ENCODE assay signal across 21 mouse cellular contexts in genomic region chr16:30936012-30936461, GRCm38 (mm10).
A peak's percentile ranks its signal among the peaks of the same experiment; 100 is the strongest.
DNase-seq lines count a peak whose midpoint lies in the region; ATAC-seq lines count a peak whose summit lies in the region.
"Had no signal": no experiment of that assay in that cellular context is flagged by ENCODE, and none has a peak within 500 bp of the region (broad histone marks: within the 10 kb centered on the region; RNA-seq: fewer than 3 reads in every experiment).

No protein-coding gene starts in this region.

- H3K4me3 ChIP-seq in hindbrain, embryonic 10.5 days: no peak overlapping the region
- no peak overlapping the region for H3K4me3 ChIP-seq in hindbrain, embryonic 12.5 days
- H3K4me3 ChIP-seq in midbrain, embryonic 11.5 days (ENCODE audit: low read depth, low read length): no peak overlapping the region
- no peak overlapping the region for H3K4me3 ChIP-seq in midbrain, embryonic 15.5 days
- H3K4me3 ChIP-seq in limb, embryonic 10.5 days: no peak overlapping the region
- H3K4me3 ChIP-seq: embryonic facial prominence, embryonic 12.5 days; forebrain, embryonic 15.5 days; heart, embryonic 13.5 days had no signal

- H3K27ac ChIP-seq in hindbrain, embryonic 10.5 days: peak overlapping the region; percentile 45; the same call in 1 of the 2 replicates
- H3K27ac ChIP-seq in hindbrain, embryonic 12.5 days: no peak overlapping the region
- H3K27ac ChIP-seq in midbrain, embryonic 11.5 days (ENCODE audit: low read depth, low read length): no peak overlapping the region
- H3K27ac ChIP-seq in midbrain, embryonic 15.5 days: no peak overlapping the region
- peak overlapping the region; percentile 7; the same call in 1 of the 2 replicates for H3K27ac ChIP-seq in limb, embryonic 10.5 days
- H3K27ac ChIP-seq: embryonic facial prominence, embryonic 12.5 days; forebrain, embryonic 15.5 days; heart, embryonic 13.5 days; hindbrain, postnatal 0 days had no signal

- H3K4me2 ChIP-seq in hindbrain, embryonic 12.5 days (replicated peaks): no peak overlapping the region
- no peak overlapping the region for H3K4me2 ChIP-seq in midbrain, embryonic 11.5 days
- no peak overlapping the region for H3K4me2 ChIP-seq in midbrain, embryonic 15.5 days
- H3K4me2 ChIP-seq: embryonic facial prominence, embryonic 12.5 days; forebrain, embryonic 15.5 days; heart, embryonic 13.5 days had no signal

- H3K9me3 ChIP-seq in hindbrain, embryonic 10.5 days: no peaks in the 10 kb centered on the region
- no peaks in the 10 kb centered on the region for H3K9me3 ChIP-seq in hindbrain, embryonic 12.5 days (replicated peaks)
- H3K9me3 ChIP-seq in midbrain, embryonic 11.5 days (ENCODE audit: control insufficient read depth, low read length): no peaks in the 10 kb centered on the region
- H3K9me3 ChIP-seq in midbrain, embryonic 15.5 days: no peaks in the 10 kb centered on the region
- no peaks in the 10 kb centered on the region for H3K9me3 ChIP-seq in limb, embryonic 10.5 days (replicated peaks)
- H3K9me3 ChIP-seq: embryonic facial prominence, embryonic 12.5 days; forebrain, embryonic 15.5 days; G1E; heart, embryonic 13.5 days had no signal

- no peak for DNase-seq in hindbrain, embryonic 10.5 days (ENCODE audit: low spot score)
- peak; percentile 69 for DNase-seq in midbrain, embryonic 11.5 days (ENCODE audit: low spot score, missing footprints)
- DNase-seq in ES-CJ7 (ENCODE audit: low read depth, low spot score): peak; percentile 67
- DNase-seq in limb, embryonic 10.5 days (ENCODE audit: low spot score): no peak
- no peak for DNase-seq in embryo, embryonic 10 days (ENCODE audit: low spot score)
- no peak for DNase-seq in cerebellum, postnatal 4 days (ENCODE audit: low spot score in 2 of 2)
- DNase-seq: adrenal gland, postnatal 14 days; cerebellum, adult 2 months; cerebellum, postnatal 10 days; gastrocnemius, postnatal 36 days; heart, adult 18-20 months; heart, postnatal 10 days; kidney, adult 11 months had no signal

- H3K27me3 ChIP-seq in hindbrain, embryonic 10.5 days (ENCODE audit: insufficient read depth, poor library complexity, severe bottlenecking): no peaks in the 10 kb centered on the region
- 0 out of 2 replicates have a peak, but pooled peaks cover 3% of the 10 kb centered on the region for H3K27me3 ChIP-seq in hindbrain, embryonic 12.5 days
- no peaks in the 10 kb centered on the region for H3K27me3 ChIP-seq in midbrain, embryonic 11.5 days (ENCODE audit: control insufficient read depth, insufficient read depth, low read length)
- no peaks in the 10 kb centered on the region for H3K27me3 ChIP-seq in midbrain, embryonic 15.5 days (replicated peaks)
- H3K27me3 ChIP-seq in limb, embryonic 10.5 days (ENCODE audit: low read depth, poor library complexity, severe bottlenecking): no peaks in the 10 kb centered on the region
- H3K27me3 ChIP-seq: embryonic facial prominence, embryonic 12.5 days; forebrain, embryonic 15.5 days; heart, embryonic 13.5 days had no signal

- WGBS in hindbrain, embryonic 10.5 days: 78% methylated on average over 7 of the region's 7 CpGs
- WGBS in hindbrain, embryonic 12.5 days: 80% methylated on average over 7 of the region's 7 CpGs
- WGBS in midbrain, embryonic 11.5 days: 88% methylated on average over 7 of the region's 7 CpGs
- 83% methylated on average over 7 of the region's 7 CpGs for WGBS in midbrain, embryonic 15.5 days
- WGBS in limb, embryonic 10.5 days: 82% methylated on average over 7 of the region's 7 CpGs

- H3K36me3 ChIP-seq in hindbrain, embryonic 10.5 days: no peaks in the 10 kb centered on the region
- no peaks in the 10 kb centered on the region for H3K36me3 ChIP-seq in hindbrain, embryonic 12.5 days
- no peaks in the 10 kb centered on the region for H3K36me3 ChIP-seq in midbrain, embryonic 11.5 days (ENCODE audit: control insufficient read depth, insufficient read depth, low read length)
- no peaks in the 10 kb centered on the region for H3K36me3 ChIP-seq in midbrain, embryonic 15.5 days (replicated peaks)
- no peaks in the 10 kb centered on the region for H3K36me3 ChIP-seq in limb, embryonic 10.5 days
- H3K36me3 ChIP-seq: embryonic facial prominence, embryonic 12.5 days; forebrain, embryonic 15.5 days; G1E; heart, embryonic 13.5 days had no signal

- no peak for ATAC-seq in hindbrain, embryonic 12.5 days (ENCODE audit: low FRiP score)
- no peak for ATAC-seq in midbrain, embryonic 11.5 days (ENCODE audit: low FRiP score)
- no peak for ATAC-seq in midbrain, embryonic 15.5 days (replicated peaks)
- ATAC-seq: activated CD4-positive, CD25-positive, alpha-beta regulatory T cell, adult 4 months; forebrain, embryonic 15.5 days; hindbrain, postnatal 0 days had no signal

- H3K4me1 ChIP-seq in hindbrain, embryonic 10.5 days (replicated peaks): peaks cover 43% of the 10 kb centered on the region
- H3K4me1 ChIP-seq in hindbrain, embryonic 12.5 days: peaks cover 15% of the 10 kb centered on the region
- peaks cover 6% of the 10 kb centered on the region; the same call in 1 of the 2 replicates for H3K4me1 ChIP-seq in midbrain, embryonic 11.5 days (ENCODE audit: control insufficient read depth, insufficient read depth, low read length)
- H3K4me1 ChIP-seq in midbrain, embryonic 15.5 days: peaks cover 6% of the 10 kb centered on the region; the same call in 1 of the 2 replicates
- peaks cover 53% of the 10 kb centered on the region for H3K4me1 ChIP-seq in limb, embryonic 10.5 days
- H3K4me1 ChIP-seq: forebrain, embryonic 15.5 days had no signal

- no peak overlapping the region for H3K9ac ChIP-seq in hindbrain, embryonic 12.5 days
- H3K9ac ChIP-seq in midbrain, embryonic 11.5 days (ENCODE audit: low read length): no peak overlapping the region
- no peak overlapping the region for H3K9ac ChIP-seq in midbrain, embryonic 15.5 days
- H3K9ac ChIP-seq: embryonic facial prominence, embryonic 12.5 days; forebrain, embryonic 15.5 days; heart, embryonic 13.5 days had no signal

Comparison
In these comparisons a context has a peak if more than half of its experiments do, and no peak if none do; other contexts are left out.
1. H3K27ac ChIP-seq: peak in hindbrain, embryonic 10.5 days (single experiment) and limb, embryonic 10.5 days (single experiment); none in hindbrain, embryonic 12.5 days (single experiment), midbrain, embryonic 11.5 days (single experiment) and midbrain, embryonic 15.5 days (single experiment).
2. DNase-seq: peak in midbrain, embryonic 11.5 days (single experiment) and ES-CJ7 (single experiment); none in hindbrain, embryonic 10.5 days (single experiment), limb, embryonic 10.5 days (single experiment), embryo, embryonic 10 days (single experiment) and cerebellum, postnatal 4 days (0 of 2).